Mouse (Mus musculus) ES-Bruce4 (cell line): ENCODE measurements around the gene Sun5. TPM values are rescaled to one million over a fixed set of nuclear protein-coding genes. Genes with fewer than 3 reads are reported as not detected.
A peak's percentile ranks its signal among the peaks of the same experiment; 100 is the strongest.
"Not testable (repeated sequence)": the region's sequence is repeated elsewhere in the genome, so short reads cannot be mapped to it uniquely, and the experiment has no call there.

Experiments used
- H3K27ac ChIP-seq: 2 replicates; pipeline ENCODE4 v1.5.1; 2012; ENCODE audit warnings: low read length, inconsistent platforms; ENCODE audit not compliant: insufficient read depth
- H3K27me3 ChIP-seq: 2 replicates; pipeline ENCODE4 v1.6.1; 2012; ENCODE audit warnings: mild to moderate bottlenecking, low read length, inconsistent platforms; ENCODE audit not compliant: control insufficient read depth, poor library complexity, insufficient read depth, severe bottlenecking
- H3K36me3 ChIP-seq: 2 replicates; pipeline ENCODE4 v1.6.1; 2012; ENCODE audit warnings: inconsistent platforms, mild to moderate bottlenecking, low read length, moderate library complexity; ENCODE audit not compliant: control insufficient read depth, poor library complexity, insufficient read depth, severe bottlenecking
- H3K4me1 ChIP-seq: one replicate; pipeline ENCODE4 v1.8.1; 2011; ENCODE audit warnings: low read length; ENCODE audit not compliant: control insufficient read depth, insufficient read depth
- H3K4me3 ChIP-seq: 2 replicates; pipeline ENCODE4 v1.5.1; 2011; ENCODE audit warnings: low read depth, mild to moderate bottlenecking, low read length
- H3K9ac ChIP-seq: 2 replicates; pipeline ENCODE4 v1.6.1; 2012; ENCODE audit warnings: low read depth, mild to moderate bottlenecking, inconsistent platforms; ENCODE audit not compliant: poor library complexity, severe bottlenecking
- H3K9me3 ChIP-seq: replicated peaks from 2 replicates; pipeline ENCODE4 v1.6.1; 2012; ENCODE audit warnings: mild to moderate bottlenecking, low read length, inconsistent platforms; ENCODE audit not compliant: control insufficient read depth, poor library complexity, insufficient read depth, severe bottlenecking
- CTCF ChIP-seq: IDR thresholded peaks from one replicate; pipeline ENCODE4 v1.8.1; 2011; ENCODE audit warnings: low read depth, low read length
- POLR2A ChIP-seq: IDR thresholded peaks from one replicate; pipeline ENCODE4 v1.8.1; 2011; ENCODE audit warnings: low read length; ENCODE audit not compliant: insufficient read depth
- polyA plus RNA-seq: library from polyadenylated mRNA; stranded (reverse); fragments of >200 nt; gene quantifications from 2 replicates; pipeline ENCODE4 v1.2.4, GENCODE M21; 2011; ENCODE audit warnings: low read depth; ENCODE audit not compliant: missing spikeins, insufficient read depth, insufficient read length

Gene Sun5
- polyA plus RNA-seq, 1 experiment, result not detected

GRCm38 (mm10) chr2:153808146-153808545 lies 62.7 kb downstream of the Sun5 start:
- H3K4me3 ChIP-seq, result no peak overlapping the region
- no peak overlapping the region for H3K27ac ChIP-seq
- TF ChIP-seq POLR2A, result no peak

GRCm38 (mm10) chr2:153807464-153807863 lies 63.4 kb downstream of the Sun5 start:
- not testable (repeated sequence) for H3K4me1 ChIP-seq, H3K36me3 ChIP-seq, H3K27me3 ChIP-seq, H3K9ac ChIP-seq, H3K9me3 ChIP-seq, H3K4me3 ChIP-seq, H3K27ac ChIP-seq
- peak; percentile 31 for TF ChIP-seq CTCF

More at GRCm38 (mm10) chr2:153808146-153808545, 62.7 kb downstream of the Sun5 start:
- Histone ChIP-seq H3K27me3 (no peaks in the 10 kb centered on the region), H3K9me3 (no peaks in the 10 kb centered on the region), H3K4me1 (no peaks in the 10 kb centered on the region), H3K9ac (no peak overlapping the region), H3K36me3 (no peaks in the 10 kb centered on the region)

Other genes with a start within 250 kb of the Sun5 start
- gene Commd7, start 238.3 kb downstream of the Sun5 start, polyA plus RNA-seq, result 16.5 and 18.0 TPM in 2 replicates
- gene Dnmt3b, start 221.6 kb downstream of the Sun5 start, polyA plus RNA-seq, result 105 and 112 TPM in 2 replicates
- 5.5 and 5.6 TPM in 2 replicates for gene Dnmt3c, start 174.4 kb downstream of the Sun5 start, polyA plus RNA-seq
- 184 and 190 TPM in 2 replicates for gene Mapre1, start 129.8 kb downstream of the Sun5 start, polyA plus RNA-seq
- 0.48 and 1.6 TPM in 2 replicates for gene Efcab8, start 91.2 kb downstream of the Sun5 start, polyA plus RNA-seq
- gene Bpifb2, start 4.0 kb upstream of the Sun5 start, polyA plus RNA-seq, result not detected in 2 replicates
- gene Bpifb6, start 29.3 kb upstream of the Sun5 start, polyA plus RNA-seq, result not detected in 2 replicates
- not detected in 2 replicates for gene Bpifb3, start 47.1 kb upstream of the Sun5 start, polyA plus RNA-seq
- not detected in 2 replicates for gene Bpifb4, start 67.1 kb upstream of the Sun5 start, polyA plus RNA-seq
- not detected in 2 replicates for gene Bpifa6, start 103.9 kb upstream of the Sun5 start, polyA plus RNA-seq
- gene Bpifa2, start 137.2 kb upstream of the Sun5 start, polyA plus RNA-seq, result not detected in 2 replicates